Mouse (Mus musculus): Measurements from ENCODE around the gene Eng.

- TF ChIP-seq CTCF (conservative IDR thresholded peaks at IDR 0.05; ENCODE audit: insufficient read depth, insufficient read length, low read depth, low read length) (no peak), POLR2A (IDR thresholded peaks at IDR 0.05; ENCODE audit: low read depth, low read length) (no peak)
These were observed 49.1 kb upstream of the Eng start for GRCm38 (mm10) chr2:32597248-32597647.

All from kidney, adult 2 months (tissue).